Mouse (Mus musculus) heart, postnatal 25 days (tissue): ENCODE results near the gene Hkdc1. TPM values are rescaled to one million over a fixed set of nuclear protein-coding genes. Genes with fewer than 3 reads are reported as not detected.

Experiments
- DNase-seq: peaks from one replicate; pipeline ENCODE4 v3.0.0; 2022; ENCODE audit warnings: low spot score
- intact Hi-C: fragments of 180-260 bp; cut with DNase I; formaldehyde crosslinking; loops from one replicate; pipeline ENCODE4 v1.15.1; 2025
- total RNA-seq, 2 experiments: library from RNA; stranded (reverse); gene quantifications; 2 replicates each; pipeline ENCODE4 v1.2.3; 2021

Hkdc1 gene
- total RNA-seq, 2 experiments from 2014 or later: not detected

DNA sequence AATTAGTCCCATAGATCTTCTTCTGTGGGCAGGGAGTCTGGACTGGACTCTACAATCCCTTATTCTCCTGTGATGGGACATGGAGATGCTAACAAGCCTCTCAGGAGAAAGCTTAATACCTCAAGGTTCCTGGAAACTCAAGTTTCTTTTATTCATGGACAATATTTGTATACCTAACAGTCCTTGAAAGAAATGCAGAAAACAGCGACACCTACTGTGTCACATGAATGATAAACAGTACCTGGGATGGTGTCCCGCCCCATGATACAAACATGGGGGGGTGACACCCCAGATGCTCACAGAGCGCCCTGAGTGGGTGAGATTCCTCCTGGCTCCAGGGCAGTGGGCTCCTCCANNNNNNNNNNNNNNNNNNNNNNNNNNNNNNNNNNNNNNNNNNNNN, 39.3 kb downstream of the Hkdc1 start:
- DNase-seq: no peak
- intact Hi-C loops: loop anchor here (5.0 kb wide), 1 partner anchor 66 kb away; no protein-coding TSS in a partner anchor

DNA sequence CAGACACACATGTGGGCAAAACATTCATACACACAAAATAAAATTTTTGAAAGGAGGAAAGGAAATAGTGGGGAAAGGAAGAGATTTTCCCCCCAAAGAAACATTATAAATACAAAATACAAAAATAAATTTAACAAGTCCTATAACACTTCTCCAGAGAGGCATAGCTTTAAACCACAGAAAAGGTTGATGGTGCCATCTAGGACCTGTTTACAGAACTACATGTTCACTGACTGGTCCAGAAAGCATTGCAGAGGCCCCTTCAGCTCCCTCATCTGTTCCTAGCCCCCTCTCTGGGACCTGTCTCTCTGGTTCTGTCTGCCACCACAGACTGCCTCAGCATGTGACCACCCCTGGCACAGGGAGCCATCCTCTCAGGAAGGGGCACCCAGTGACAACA, 41.4 kb downstream of the Hkdc1 start:
- intact Hi-C loops: loop anchor here (1.0 to 5.0 kb wide), 2 partner anchors 64 to 106 kb away; no protein-coding TSS in a partner anchor
- DNase-seq: no peak

GRCm38 (mm10) chr10:62379808-62380207, 42.5 kb downstream of the Hkdc1 start, which contains the start of gene Hk1:
Gene Hk1, minus strand, starts transcription at chr10:62379908.
- intact Hi-C loops: loop anchor here (5.0 kb wide), 1 partner anchor 63 kb away; no protein-coding TSS in a partner anchor
- no peak for DNase-seq

- no peak for DNase-seq
- intact Hi-C loops: no loop called here
Measured at GRCm38 (mm10) chr10:62358827-62359226, 63.5 kb downstream of the Hkdc1 start.

GRCm38 (mm10) chr10:62356105-62356730, 66.1 kb downstream of the Hkdc1 start:
- DNase-seq: no peak
- intact Hi-C loops: no loop called here

DNA sequence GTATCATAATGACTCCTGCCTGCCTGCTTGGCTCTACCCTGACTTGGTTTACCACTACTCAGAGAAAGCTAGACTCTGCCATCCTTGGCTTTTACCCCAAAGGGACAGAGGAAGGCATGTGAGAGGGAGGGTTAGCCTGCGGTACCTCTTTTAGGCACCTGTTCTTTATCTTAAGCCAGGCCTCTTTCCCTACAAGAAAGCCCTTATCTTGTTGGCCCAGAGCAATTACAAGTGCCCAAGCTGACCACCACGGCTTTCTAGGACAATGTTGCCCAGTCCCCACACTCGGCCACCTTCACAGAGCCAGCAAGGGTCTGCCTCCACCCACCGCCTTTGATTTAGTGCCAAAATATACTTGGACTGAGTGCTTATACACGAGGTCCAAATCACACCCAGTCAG, 77.1 kb downstream of the Hkdc1 start:
- intact Hi-C loops: no loop called here
- no peak for DNase-seq

DNA sequence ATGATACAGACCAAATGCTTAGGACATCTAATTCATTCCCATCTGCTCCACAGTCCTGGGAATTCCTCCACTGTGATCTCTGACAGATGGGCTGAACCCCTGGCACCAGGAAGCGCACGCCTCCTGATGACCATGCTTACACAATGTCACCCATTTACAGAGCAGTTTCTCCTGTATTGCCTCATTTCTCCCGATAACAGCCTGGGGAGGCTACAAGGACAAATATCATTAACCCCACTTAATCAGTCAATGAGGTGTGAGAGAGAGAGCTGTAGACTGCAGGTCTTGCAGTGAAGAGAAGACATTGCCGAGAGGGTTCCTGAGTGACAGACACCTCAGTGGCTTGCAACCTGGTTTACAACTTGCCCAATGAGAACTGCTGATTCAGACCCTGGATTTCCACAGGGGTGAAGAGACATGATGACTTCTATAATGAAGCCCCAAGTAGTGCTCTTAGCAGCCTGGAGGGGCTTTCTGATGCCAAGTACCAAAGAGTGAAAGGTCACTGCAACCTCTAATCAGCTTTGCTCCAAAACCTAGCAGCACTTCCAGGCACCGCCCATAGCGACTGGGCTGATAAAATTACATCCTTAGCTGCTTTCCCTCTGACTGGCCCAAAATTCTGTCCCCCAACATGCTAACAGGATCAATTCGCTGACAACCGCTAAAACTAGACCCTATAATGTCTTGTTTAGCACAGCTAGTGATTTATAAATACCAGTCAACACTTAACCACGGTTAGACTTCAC, 78.1 kb downstream of the Hkdc1 start:
- intact Hi-C loops: loop anchor here (5.0 kb wide), 1 partner anchor 67 kb away; no protein-coding TSS in a partner anchor
- no peak for DNase-seq

GRCm38 (mm10) chr10:62342512-62342911, 79.8 kb downstream of the Hkdc1 start:
- intact Hi-C loops: loop anchor here (5.0 kb wide), 1 partner anchor 65 kb away; no protein-coding TSS in a partner anchor

GRCm38 (mm10) chr10:62341956-62342355, 80.3 kb downstream of the Hkdc1 start:
- no peak for DNase-seq
- intact Hi-C loops: loop anchor here (5.0 kb wide), 1 partner anchor 65 kb away; no protein-coding TSS in a partner anchor

More at GRCm38 (mm10) chr10:62342512-62342911, 79.8 kb downstream of the Hkdc1 start:
- no peak for DNase-seq

DNA sequence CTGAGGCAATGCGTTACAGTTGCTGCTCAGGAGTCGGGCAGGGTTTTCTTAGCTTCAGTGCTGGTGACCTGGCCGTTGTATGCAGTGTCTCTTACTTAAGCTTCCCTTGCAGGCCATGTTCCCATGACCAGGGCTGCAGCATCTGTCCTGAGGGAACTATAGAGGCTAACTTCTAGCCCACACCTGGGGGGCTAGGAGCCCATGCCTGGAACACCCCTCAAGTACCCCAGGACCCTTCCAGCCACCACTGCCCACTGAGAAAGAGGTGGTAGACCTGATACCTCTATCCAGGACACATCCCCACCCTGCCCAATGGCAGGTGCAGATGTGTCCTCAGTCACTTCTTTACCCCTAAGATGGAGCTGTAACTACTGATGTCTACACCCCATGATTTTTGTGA, 81.3 kb downstream of the Hkdc1 start:
- intact Hi-C loops: loop anchor here (5.0 kb wide), 1 partner anchor 64 kb away; no protein-coding TSS in a partner anchor
- no peak for DNase-seq

DNA sequence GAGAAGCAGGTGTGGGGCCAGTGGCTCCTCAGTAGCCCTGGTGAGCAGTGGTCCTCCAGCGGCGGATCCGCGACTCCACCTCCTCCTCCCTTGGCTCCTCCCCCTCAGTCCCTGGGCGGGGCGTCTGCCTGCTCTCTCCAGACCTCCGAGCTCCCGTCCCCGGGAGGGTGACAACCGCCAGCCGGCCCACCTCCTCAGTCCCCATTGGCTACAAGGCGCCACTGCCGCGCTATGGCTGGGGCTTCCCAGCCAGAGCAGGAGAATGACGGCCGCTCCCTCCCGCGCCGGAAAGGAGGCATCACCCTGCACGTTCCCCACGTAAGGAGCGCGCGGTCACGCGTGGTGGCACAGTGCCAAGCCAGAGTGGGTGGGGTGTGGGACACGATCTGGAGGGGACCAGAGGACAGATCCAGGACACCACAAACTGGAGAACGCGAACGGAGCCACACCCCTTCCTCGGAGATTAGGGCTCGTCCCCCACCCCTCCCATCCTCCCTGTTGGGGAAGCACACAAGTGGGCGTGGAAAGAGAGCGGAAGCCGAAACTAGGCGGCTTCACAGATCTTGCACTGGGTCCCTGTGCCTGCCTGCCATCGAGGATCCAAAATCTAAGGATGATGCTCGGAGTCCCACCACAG, 82.1 kb downstream of the Hkdc1 start:
- peak; percentile 97 for DNase-seq
- intact Hi-C loops: loop anchor here (5.0 kb wide), 1 partner anchor 63 kb away; no protein-coding TSS in a partner anchor

DNA sequence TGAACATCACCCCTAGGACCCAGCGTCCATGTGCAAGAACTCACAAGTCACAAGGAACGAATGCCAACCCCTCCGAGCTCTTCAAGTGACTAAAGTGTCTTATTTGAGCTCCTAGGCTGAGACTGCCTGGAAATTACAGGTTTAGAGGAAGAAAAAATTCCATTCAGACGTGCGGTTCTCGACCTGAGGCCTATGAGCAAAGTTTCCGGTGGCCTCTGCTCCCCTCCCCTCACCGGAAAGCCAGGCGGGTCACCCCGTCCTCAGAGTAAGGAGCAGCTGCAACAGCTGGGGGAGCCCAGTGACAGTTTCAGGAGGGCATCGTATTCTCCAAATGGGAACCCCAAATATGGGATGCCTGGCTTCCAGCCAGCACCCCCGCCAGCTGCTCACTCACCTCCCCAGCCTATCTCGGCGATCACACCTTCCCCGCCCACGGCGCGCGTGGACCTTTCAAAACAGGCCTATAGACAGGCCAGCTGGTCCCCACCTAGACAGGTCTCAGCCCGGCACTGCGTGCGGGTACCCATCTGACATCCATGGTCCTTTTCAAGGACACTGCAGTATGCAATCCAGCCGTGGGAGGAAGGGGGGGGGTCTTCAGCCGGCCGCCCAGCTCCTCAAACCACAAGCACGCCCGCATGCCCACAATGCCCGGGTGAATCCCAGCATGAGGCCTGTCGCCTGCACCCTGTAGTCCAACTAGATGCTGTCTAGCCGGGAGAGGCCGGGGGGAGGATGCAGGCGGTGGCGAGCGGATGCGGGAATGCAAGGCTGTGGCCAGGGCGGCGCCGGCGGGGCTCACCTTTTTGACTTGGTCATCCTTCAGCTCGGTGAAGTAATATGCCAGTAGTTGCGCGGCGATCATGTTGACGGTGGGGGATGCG, 82.8 kb downstream of the Hkdc1 start:
- intact Hi-C loops: loop anchor here (5.0 kb wide), 2 partner anchors 37 to 62 kb away; no protein-coding TSS in a partner anchor

GRCm38 (mm10) chr10:62338626-62339025, 83.7 kb downstream of the Hkdc1 start:
- no peak for DNase-seq
- intact Hi-C loops: loop anchor here (5.0 kb wide), 1 partner anchor 36 kb away; no protein-coding TSS in a partner anchor

More for the DNA sequence above, 82.8 kb downstream of the Hkdc1 start:
- peak; percentile 40 for DNase-seq

DNA sequence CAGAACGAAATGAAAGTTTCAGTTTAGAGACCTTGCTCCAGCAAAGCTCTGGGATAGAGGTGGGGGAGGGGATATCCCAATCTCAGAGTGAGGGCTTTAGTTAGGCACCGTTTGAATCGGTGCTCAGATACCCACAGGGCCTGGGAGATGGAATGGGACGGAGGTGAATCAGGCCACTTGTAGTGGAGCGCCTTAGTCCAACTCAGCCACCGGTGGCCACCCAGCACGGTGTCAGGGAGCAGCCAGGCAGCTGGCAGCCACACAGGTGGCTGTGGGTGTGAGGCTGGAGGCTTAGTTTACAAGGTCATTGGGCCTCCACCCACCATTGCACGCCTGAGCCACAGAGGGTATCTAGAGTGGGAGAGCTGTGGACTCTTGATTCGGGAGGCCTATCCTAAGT, 84.1 kb downstream of the Hkdc1 start:
- no peak for DNase-seq
- intact Hi-C loops: loop anchor here (5.0 kb wide), 1 partner anchor 36 kb away; no protein-coding TSS in a partner anchor

GRCm38 (mm10) chr10:62336601-62337578, 85.4 kb downstream of the Hkdc1 start:
- DNase-seq: no peak
- intact Hi-C loops: loop anchor here (5.0 kb wide), 1 partner anchor 35 kb away; no protein-coding TSS in a partner anchor

DNA sequence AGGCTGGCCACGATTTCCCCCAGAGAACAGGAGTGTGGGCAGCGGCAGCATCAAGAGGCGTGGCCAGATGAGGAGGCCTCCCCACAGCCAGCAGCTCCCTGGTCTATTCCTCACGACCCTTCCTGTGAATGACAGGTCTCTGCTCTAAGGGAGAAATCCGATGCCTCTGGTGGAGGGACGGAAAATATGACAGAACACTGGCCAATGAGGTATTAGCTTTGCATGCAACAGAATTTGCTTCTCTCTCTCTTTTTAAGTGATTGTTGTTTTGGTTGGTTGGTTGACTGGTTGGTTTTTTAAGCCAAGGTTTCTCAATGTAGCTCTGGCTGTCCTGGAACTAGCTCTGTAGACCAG, 86.9 kb downstream of the Hkdc1 start:
- no peak for DNase-seq
- intact Hi-C loops: loop anchor here (5.0 kb wide), 1 partner anchor 33 kb away; no protein-coding TSS in a partner anchor

DNA sequence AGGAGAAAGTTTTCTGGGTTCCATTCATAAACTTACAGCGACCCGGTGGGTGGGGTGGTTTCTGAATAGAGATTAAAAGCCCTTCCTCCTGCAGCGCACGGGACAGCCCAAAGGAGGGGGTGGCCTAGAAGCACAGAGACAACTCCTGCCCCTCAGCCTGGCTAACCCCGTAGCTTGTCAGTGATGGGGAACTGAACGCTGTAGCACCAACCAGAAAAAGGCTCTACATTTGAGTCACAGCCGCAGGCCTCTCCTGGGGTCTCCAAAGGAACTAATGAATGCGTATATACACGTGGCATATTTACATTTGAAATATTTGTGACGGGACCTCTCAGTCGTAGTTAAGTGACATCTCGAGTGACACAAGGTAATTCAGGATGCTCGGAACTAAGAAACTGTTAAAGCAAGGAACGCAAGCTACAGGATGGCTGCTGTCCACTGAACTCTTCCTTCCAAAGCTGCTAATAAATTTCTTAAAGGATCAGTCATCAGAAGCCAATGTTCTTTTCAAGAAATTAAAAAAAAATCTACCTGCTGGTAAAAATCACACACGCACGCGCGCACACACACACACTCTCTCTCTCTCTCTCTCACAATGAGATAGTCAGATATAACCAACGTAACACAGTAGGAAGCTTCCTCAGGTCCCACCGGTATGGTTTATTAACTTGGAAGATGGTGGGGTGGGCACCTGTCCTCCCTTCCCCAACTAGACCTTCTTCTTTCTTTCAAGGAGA, 87.4 kb downstream of the Hkdc1 start:
- DNase-seq: no peak
- intact Hi-C loops: loop anchor here (5.0 kb wide), 1 partner anchor 33 kb away; no protein-coding TSS in a partner anchor
